Mouse (Mus musculus): Measurements from ENCODE around the gene Usp12. TPM values are rescaled to one million over a fixed set of nuclear protein-coding genes. Genes with fewer than 3 reads are reported as not detected.
A peak's percentile ranks its signal among the peaks of the same experiment; 100 is the strongest.
"Not testable (repeated sequence)": the region's sequence is repeated elsewhere in the genome, so short reads cannot be mapped to it uniquely, and the experiment has no call there.

Gene Usp12
- total RNA-seq, 2 experiments from 2014 or later, result 59.6 to 60.6 TPM

DNA sequence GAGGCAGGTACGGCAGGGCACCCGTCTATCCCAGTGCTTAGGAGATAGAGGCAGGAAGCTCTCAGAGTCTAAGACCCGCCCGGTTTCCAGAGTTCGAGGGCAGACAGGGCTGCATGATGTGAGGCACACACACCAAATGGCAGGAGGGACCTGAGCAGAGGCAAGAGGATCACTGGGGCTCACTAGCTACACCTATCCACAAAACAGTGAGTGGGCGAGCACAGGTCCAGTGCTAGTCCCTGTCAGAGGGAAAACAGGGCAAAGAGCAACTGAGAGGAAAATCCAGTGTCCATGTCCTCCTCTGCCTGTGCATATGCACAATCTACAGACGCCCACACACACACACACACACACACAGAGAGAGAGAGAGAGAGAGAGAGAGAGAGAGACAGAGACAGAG, 43.8 kb downstream of the Usp12 start:
- no peak for DNase-seq (ENCODE audit: low spot score in 2 of 2)

- no peak for DNase-seq (ENCODE audit: low spot score in 2 of 2)
These were observed 44.5 kb downstream of the Usp12 start for GRCm38 (mm10) chr5:146750273-146750672.

DNA sequence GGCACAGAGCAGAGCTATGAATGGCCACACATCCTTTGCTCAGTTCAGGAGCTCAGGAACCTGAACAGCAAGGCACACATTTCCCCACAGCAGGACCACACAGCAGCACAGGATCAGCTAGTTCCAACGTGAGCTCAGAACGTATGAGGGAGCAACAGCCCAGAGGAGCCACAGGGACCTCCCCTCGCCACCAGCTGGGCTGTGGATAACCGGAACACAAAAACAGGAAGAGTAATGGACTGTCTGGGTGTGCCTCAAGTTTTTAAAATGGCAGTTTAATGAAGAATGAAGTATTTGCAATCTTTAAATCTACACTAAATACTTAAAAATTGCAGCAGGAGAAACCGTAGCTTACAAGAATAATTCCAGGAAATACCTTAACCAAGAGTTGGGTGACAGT, 44.9 kb downstream of the Usp12 start:
- no peak for DNase-seq (ENCODE audit: low spot score in 2 of 2)

DNA sequence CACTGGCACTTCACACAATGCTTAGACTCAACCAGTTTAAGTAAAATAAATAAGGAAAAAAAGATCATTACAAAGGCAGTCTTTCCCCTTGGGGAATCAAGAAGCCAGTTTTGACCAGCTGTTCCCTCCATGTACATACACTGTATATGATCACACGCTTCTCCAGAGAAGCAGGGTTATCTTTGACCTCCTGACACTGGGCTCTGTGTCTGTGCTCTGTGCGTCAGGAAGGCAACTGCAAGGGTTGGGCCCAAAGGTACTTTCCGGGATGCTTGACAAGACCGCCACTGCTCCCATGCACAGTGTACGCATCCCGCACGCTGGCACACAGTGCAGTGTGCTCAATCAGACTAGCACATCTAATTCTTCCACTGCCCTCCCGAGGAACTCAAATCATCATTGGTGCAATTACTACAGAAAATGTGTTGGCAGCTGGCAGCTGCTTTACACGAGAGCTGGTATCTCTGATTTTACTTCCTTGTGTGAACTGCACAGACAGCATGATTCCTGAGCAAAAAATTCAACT, 57.8 kb downstream of the Usp12 start:
- no peak for DNase-seq (ENCODE audit: low spot score in 2 of 2)

DNA sequence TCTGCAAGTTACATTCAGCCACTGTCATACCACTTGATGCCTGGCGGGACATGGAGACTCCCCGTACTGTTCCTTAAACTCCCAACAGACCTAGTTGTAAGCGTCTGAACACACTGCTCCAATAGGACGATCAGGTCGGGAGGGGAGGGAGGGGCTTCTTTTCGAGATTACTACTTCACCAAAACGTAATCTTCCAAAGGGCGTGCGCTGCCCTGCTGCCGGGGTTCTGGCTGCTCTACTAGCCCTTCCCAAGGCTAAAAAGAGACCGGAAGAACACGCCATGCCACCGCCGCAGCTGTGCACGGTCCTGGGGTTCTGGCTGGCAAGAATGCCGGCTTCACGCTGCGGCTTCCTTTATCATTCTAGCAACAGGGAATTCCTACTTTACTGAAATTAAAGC, 58.5 kb downstream of the Usp12 start:
- no peak for DNase-seq (ENCODE audit: low spot score in 2 of 2)

DNA sequence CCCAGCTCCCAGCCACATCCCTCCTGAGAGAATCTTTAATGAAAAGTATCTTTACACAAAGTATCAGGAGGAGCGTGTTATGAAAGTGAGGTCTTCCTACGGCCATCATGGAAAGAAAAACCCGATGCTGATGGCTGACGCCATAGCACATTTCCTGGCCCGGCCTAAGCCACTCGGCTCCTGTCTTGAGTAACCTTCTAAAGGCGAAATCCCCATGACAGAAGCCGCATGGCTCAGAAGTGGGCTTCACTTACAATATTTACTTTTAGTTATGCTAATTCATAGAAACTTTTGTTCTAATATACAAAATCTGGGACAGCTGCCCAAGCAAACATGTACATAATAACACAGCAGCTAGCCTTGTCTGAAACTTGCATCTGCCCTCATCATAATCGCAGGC, 59.8 kb downstream of the Usp12 start:
- DNase-seq (ENCODE audit: low spot score in 2 of 2), result not testable (repeated sequence)

- DNase-seq (ENCODE audit: low spot score in 2 of 2), result peak in 1 of 2 experiments; percentile 48
These were observed 60.7 kb downstream of the Usp12 start for GRCm38 (mm10) chr5:146733888-146734640.

DNA sequence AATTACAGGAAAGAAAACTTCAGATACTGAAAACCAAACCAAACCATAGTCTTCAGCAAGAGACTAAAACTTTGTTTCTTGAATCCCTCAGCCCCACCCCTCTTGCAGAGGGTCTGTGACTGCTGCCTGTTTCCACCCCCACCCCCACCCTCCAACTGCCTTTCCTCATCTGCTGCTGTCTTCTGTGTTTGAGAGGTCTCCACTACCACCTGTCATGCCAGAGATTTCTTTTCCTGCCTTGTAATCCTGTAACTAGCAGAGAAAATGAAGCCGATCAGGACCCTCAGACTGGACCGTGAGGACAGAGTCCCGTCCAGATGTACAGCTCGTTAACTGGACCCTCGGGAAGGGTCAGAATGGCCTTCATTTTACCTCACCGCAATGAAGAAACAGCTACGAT, 61.4 kb downstream of the Usp12 start:
- DNase-seq (ENCODE audit: low spot score in 2 of 2), result no peak

GRCm38 (mm10) chr5:146727006-146727405, 67.8 kb downstream of the Usp12 start:
- DNase-seq (ENCODE audit: low spot score in 2 of 2), result no peak

- DNase-seq (ENCODE audit: low spot score in 2 of 2), result no peak
These were observed 69.8 kb downstream of the Usp12 start for GRCm38 (mm10) chr5:146724956-146725355.

DNA sequence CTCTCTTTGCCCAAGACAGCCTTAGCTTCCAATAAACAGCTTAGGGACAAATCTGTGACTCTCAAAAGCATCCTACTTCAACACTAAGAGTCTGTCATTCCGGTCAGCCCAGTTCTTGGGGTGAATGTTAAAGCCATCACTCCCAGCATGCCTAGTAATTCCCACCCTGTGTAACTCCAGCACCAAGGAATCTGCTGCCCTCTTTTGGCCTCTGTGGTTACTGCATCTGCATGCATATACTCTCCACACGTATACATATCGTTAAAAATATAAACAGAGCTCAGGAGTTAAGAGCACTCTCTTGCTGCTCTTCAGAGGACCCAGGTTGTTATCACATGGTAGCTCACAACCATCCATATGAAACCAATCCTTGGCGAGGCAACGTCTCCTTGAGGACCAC, 71.4 kb downstream of the Usp12 start:
- DNase-seq (ENCODE audit: low spot score in 2 of 2), result no peak

DNA sequence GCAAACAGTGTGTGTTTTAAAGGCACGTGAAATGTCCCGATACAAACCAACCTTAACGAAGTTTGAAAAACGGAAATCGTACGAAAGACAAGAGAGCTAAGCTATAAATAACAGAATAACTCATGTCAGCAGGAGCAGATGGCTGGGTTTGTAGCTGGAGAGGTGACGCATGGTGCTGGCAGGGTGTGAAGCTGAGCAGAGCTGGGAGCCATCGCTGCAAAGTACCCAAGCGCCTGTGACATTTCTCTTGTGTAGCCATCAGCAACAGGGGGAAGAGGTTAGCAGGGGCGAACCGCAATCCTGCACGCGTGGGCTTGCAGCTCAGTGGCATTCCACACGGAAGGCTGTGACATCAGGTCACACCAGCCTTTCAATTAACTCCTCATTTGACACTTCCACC, 72.6 kb downstream of the Usp12 start:
- peak in 1 of 2 experiments; percentile 67 for DNase-seq (ENCODE audit: low spot score in 2 of 2)

GRCm38 (mm10) chr5:146719584-146720356, 75.0 kb downstream of the Usp12 start:
- DNase-seq (ENCODE audit: low spot score in 2 of 2), result no peak

DNA sequence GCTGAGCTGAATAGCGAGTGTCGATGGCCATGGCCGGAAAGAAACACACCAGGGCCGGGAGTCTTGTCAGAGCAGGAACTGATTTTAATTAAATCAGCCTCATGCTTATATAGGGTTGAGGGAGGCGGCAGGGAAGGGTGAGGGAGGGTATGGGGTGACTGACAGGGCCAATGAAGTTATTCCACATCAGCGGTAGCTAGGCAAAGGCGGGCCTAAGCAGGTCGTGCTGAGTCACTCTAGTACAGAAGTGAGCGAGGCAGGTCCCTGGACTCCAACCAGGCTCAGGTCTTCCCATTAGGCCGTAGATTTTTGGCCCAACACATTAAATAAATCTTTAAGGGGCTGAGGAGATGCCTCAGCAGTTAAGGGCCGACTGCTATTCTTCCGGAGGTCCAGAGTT, 81.0 kb downstream of the Usp12 start:
- no peak for DNase-seq (ENCODE audit: low spot score in 2 of 2)

DNA sequence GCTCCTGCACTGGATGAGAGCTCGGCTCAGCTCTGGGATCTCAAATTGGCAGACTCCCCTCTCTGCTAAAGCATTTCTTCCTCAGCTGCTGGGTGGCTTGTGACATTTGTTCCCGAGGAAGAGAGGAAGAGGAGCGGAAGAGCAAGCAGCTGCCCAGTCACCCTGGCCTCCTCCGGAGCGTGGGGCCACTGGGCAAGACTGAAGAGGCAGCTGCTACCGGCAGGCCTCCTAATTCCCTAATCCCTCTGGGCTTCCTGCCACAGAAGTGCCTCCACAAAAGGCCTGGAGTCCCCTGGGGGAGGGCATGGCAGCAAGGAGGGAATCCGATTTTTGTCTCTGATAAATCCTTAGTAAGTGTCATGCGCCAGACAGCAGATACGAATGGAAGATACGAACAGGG, 81.7 kb downstream of the Usp12 start:
- no peak for DNase-seq (ENCODE audit: low spot score in 2 of 2)

DNA sequence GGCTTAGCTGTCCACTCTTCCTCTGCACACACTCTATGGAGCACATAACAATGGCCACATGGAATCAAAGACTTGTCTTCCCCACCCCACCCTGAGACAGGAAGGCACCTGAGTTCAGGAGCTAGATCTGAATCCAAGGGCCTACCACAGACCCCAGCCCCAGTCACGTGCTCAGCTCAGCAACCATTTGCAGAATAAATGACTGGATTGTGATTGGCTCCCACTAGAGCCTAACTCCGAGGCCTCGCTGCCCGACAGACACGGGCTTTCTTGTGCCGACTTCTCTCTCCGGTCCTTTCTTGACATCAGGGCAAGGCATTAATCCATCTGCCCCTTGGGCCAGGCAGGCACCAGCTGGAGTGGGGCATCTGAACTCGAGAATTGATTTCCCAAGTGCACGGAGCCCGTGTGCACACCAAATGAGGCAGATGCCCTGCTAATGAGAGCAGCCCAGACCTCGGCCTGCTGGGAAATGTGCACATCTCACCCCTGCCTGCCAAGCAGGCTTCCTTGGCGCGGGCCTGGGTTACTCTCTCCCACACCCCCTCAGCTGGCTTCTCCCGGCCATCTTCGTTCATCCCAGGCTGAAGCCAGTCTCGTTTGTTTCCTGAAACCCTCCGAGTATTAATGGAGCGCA, 82.4 kb downstream of the Usp12 start:
- peak in 1 of 2 experiments; percentile 42 for DNase-seq (ENCODE audit: low spot score in 2 of 2)

- DNase-seq (ENCODE audit: low spot score in 2 of 2), result no peak
These were observed 85.4 kb downstream of the Usp12 start for GRCm38 (mm10) chr5:146709361-146709760.

DNA sequence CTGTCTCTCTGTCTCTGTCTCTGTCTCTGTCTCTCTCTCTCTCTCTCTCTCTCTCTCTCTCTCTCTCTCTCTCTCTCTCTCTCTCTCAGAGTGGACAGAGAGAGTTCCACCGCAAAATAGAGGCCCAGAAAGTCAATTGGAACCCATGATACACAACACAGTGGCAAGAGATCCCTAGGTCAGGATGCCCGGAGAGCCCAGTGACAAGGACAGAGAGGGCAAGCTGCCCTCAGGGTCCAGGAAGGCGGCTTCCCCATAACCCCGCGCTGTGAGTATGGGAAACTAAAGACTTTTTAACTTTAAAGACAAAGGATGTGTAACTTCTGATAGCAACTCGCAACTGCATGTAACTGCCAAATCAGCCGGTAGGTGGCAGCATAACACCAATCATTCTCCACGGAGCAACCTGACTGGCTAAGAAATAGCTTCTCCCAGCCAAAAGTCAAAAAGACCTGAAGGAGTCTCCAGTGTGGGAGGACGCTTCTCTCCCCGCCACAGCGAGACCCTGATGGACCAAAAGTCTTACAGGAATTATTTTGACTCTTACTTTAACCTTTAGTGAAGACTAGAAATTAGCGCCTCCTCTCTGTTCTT, 88.9 kb downstream of the Usp12 start:
- peak; percentile 89 to 91 for DNase-seq (ENCODE audit: low spot score in 2 of 2)

DNA sequence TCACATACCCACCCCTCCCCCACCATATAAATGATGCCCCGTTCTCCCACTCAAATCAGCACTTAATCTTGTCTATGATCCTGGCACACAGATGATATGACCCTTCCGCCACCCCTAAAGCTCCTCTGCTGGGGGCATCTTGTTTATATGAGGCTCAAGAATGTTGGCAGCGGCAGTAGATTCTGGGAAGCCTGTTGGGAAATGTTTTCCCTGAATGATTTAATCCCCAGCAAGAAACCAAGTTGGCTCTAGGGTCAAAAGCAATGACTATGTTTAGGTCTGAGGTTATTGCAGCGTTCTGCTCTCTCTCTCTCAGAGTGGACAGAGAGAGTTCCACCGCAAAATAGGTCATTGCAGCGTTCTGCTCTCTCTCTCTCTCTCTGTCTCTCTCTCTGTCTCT, 89.4 kb downstream of the Usp12 start:
- DNase-seq (ENCODE audit: low spot score in 2 of 2), result no peak

GRCm38 (mm10) chr5:146704241-146704640, 90.6 kb downstream of the Usp12 start:
- DNase-seq (ENCODE audit: low spot score in 2 of 2), result no peak

GRCm38 (mm10) chr5:146703710-146704121, 91.1 kb downstream of the Usp12 start:
- DNase-seq (ENCODE audit: low spot score in 2 of 2), result no peak
